Mouse (Mus musculus) E14TG2a.4 (cell line): ENCODE measurements around the gene Plau.

Experiments used
- H3K27me3 ChIP-seq: 2 replicates; pipeline ENCODE4 v1.6.1; 2014; ENCODE audit warnings: low read length, control low read depth; ENCODE audit not compliant: insufficient read depth
- H3K36me3 ChIP-seq: 2 replicates; pipeline ENCODE4 v1.6.1; 2014; ENCODE audit warnings: low read length, control low read depth; ENCODE audit not compliant: insufficient read depth
- H3K4me1 ChIP-seq: replicated peaks from 2 replicates; pipeline ENCODE4 v1.6.1; 2014; ENCODE audit warnings: low read depth, low read length, control low read depth
- H3K4me3 ChIP-seq: replicated peaks from 2 replicates; pipeline ENCODE4 v1.5.1; 2014; ENCODE audit warnings: mild to moderate bottlenecking, low read length
- H3K9me3 ChIP-seq: 2 replicates; pipeline ENCODE4 v1.6.1; 2014; ENCODE audit warnings: low read length, control low read depth
- CTCF ChIP-seq: conservative IDR thresholded peaks from 2 replicates; pipeline ENCODE4 v1.5.1; 2014; ENCODE audit warnings: low read length
- NANOG ChIP-seq: IDR thresholded peaks from 2 replicates; pipeline ENCODE4 v1.6.1; 2014; ENCODE audit warnings: borderline replicate concordance, low read length, mixed read lengths
- POU5F1 ChIP-seq: IDR thresholded peaks from 2 replicates; pipeline ENCODE4 v1.6.1; 2014; ENCODE audit warnings: low read length, borderline replicate concordance

The Plau gene

GRCm38 (mm10) chr14:20847637-20848129 is 11.2 kb downstream of the Plau start:
- no peak overlapping the region for H3K4me3 ChIP-seq
- H3K4me1 ChIP-seq: peaks cover 42% of the 10 kb centered on the region
- TF ChIP-seq POU5F1 (no peak), NANOG (no peak), CTCF (no peak)
- no peaks in the 10 kb centered on the region for H3K9me3 ChIP-seq
- peaks cover 32% of the 10 kb centered on the region for H3K27me3 ChIP-seq
- H3K36me3 ChIP-seq: no peaks in the 10 kb centered on the region

GRCm38 (mm10) chr14:20849753-20850152 is 13.3 kb downstream of the Plau start:
- peaks cover 41% of the 10 kb centered on the region for H3K4me1 ChIP-seq
- no peak overlapping the region for H3K4me3 ChIP-seq
- TF ChIP-seq POU5F1: no peak
- TF ChIP-seq NANOG: no peak
- no peak for TF ChIP-seq CTCF
- no peaks in the 10 kb centered on the region for H3K9me3 ChIP-seq
- no peaks in the 10 kb centered on the region for H3K36me3 ChIP-seq
- H3K27me3 ChIP-seq: peaks cover 32% of the 10 kb centered on the region

- TF ChIP-seq POU5F1: no peak
- no peak for TF ChIP-seq NANOG
- TF ChIP-seq CTCF: no peak
Observed at GRCm38 (mm10) chr14:20850498-20850897, 14.0 kb downstream of the Plau start.

GRCm38 (mm10) chr14:20851776-20852175 is 15.3 kb downstream of the Plau start:
- no peaks in the 10 kb centered on the region for H3K36me3 ChIP-seq
- TF ChIP-seq NANOG (no peak), CTCF (no peak), POU5F1 (no peak)
- peaks cover 21% of the 10 kb centered on the region for H3K4me1 ChIP-seq
- H3K4me3 ChIP-seq: no peak overlapping the region
- H3K27me3 ChIP-seq: peaks cover 26% of the 10 kb centered on the region
- H3K9me3 ChIP-seq: no peaks in the 10 kb centered on the region

More at GRCm38 (mm10) chr14:20850498-20850897, 14.0 kb downstream of the Plau start:
- peaks cover 32% of the 10 kb centered on the region for H3K27me3 ChIP-seq
- H3K4me3 ChIP-seq: no peak overlapping the region
- no peaks in the 10 kb centered on the region for H3K9me3 ChIP-seq
- peaks cover 34% of the 10 kb centered on the region for H3K4me1 ChIP-seq
- no peaks in the 10 kb centered on the region for H3K36me3 ChIP-seq

- H3K27me3 ChIP-seq: peaks cover 5% of the 10 kb centered on the region; the same call in 1 of the 2 replicates
- H3K4me1 ChIP-seq: no peaks in the 10 kb centered on the region
- H3K36me3 ChIP-seq: no peaks in the 10 kb centered on the region
- no peak for TF ChIP-seq NANOG
- H3K9me3 ChIP-seq: no peaks in the 10 kb centered on the region
- no peak overlapping the region for H3K4me3 ChIP-seq
Observed at GRCm38 (mm10) chr14:20861152-20861551, 24.7 kb downstream of the Plau start.

- H3K36me3 ChIP-seq: no peaks in the 10 kb centered on the region
- TF ChIP-seq CTCF (no peak), NANOG (no peak), POU5F1 (no peak)
- H3K27me3 ChIP-seq: peaks cover 5% of the 10 kb centered on the region; the same call in 1 of the 2 replicates
Observed at GRCm38 (mm10) chr14:20861559-20861958, 25.1 kb downstream of the Plau start.

GRCm38 (mm10) chr14:20863306-20864065 is 27.0 kb downstream of the Plau start:
- Histone ChIP-seq H3K9me3 (no peaks in the 10 kb centered on the region), H3K36me3 (no peaks in the 10 kb centered on the region), H3K4me3 (no peak overlapping the region), H3K27me3 (peaks cover 5% of the 10 kb centered on the region; the same call in 1 of the 2 replicates), H3K4me1 (no peaks in the 10 kb centered on the region)
- TF ChIP-seq CTCF (no peak), NANOG (no peak), POU5F1 (no peak)

More at GRCm38 (mm10) chr14:20861559-20861958, 25.1 kb downstream of the Plau start:
- no peak overlapping the region for H3K4me3 ChIP-seq
- H3K9me3 ChIP-seq: no peaks in the 10 kb centered on the region
- no peaks in the 10 kb centered on the region for H3K4me1 ChIP-seq

GRCm38 (mm10) chr14:20864192-20864591 is 27.7 kb downstream of the Plau start:
- Histone ChIP-seq H3K4me1 (no peaks in the 10 kb centered on the region), H3K27me3 (peaks cover 3% of the 10 kb centered on the region; the same call in 1 of the 2 replicates), H3K36me3 (no peaks in the 10 kb centered on the region), H3K9me3 (no peaks in the 10 kb centered on the region), H3K4me3 (no peak overlapping the region)
- no peak for TF ChIP-seq NANOG
- TF ChIP-seq CTCF: no peak
- TF ChIP-seq POU5F1: no peak
